Mouse (Mus musculus) CH12.LX (cell line): Measurements from ENCODE around the gene Atp13a3. TPM values are rescaled to one million over a fixed set of nuclear protein-coding genes. Genes with fewer than 3 reads are reported as not detected.
A peak's percentile ranks its signal among the peaks of the same experiment; 100 is the strongest.

Experiments
- DNase-seq: peaks from one replicate; pipeline ENCODE4 v3.0.0-alpha.2; 2013; ENCODE audit errors: extremely low read depth
- H3K27ac ChIP-seq: 2 replicates; pipeline ENCODE4 v1.5.1; 2012; ENCODE audit warnings: low read depth, mild to moderate bottlenecking, control low read depth, moderate library complexity; ENCODE audit not compliant: insufficient read depth
- H3K27me3 ChIP-seq: replicated peaks from 2 replicates; pipeline ENCODE3; 2012; ENCODE audit warnings: inconsistent platforms
- H3K36me3 ChIP-seq, 2 experiments: replicated peaks in 1 of 2; 2 replicates each; pipeline versions ENCODE3 to v1.6.1; 2012; ENCODE audit warnings: inconsistent platforms in 1 of 2, low read length in 1 of 2, mild to moderate bottlenecking in 1 of 2, mixed read lengths in 1 of 2, moderate library complexity in 1 of 2; ENCODE audit not compliant: control insufficient read depth in 1 of 2, insufficient read depth in 1 of 2
- H3K4me1 ChIP-seq, 2 experiments: 2 replicates each; pipeline ENCODE4 v1.6.1; 2012; ENCODE audit warnings: inconsistent platforms in 1 of 2, moderate library complexity in 1 of 2; ENCODE audit not compliant: insufficient read depth in 2 of 2, control insufficient read depth in 1 of 2
- H3K4me2 ChIP-seq: 2 replicates; pipeline ENCODE4 v1.6.1; 2012; ENCODE audit warnings: low read depth, mild to moderate bottlenecking, control low read depth; ENCODE audit not compliant: poor library complexity, insufficient read depth, severe bottlenecking
- H3K4me3 ChIP-seq, 3 experiments: fragments of 150-350 bp in 1 of 3; sonication (generic) in 1 of 3; replicated peaks in 1 of 3; 2 replicates each; pipeline versions ENCODE3 to v1.5.1; 2011 to 2012; ENCODE audit warnings: low read depth in 2 of 3, low read length in 2 of 3, mild to moderate bottlenecking in 2 of 3, moderate library complexity in 2 of 3, control low read depth in 1 of 3, improper control_type of control experiment in 1 of 3, inconsistent platforms in 1 of 3, mixed read lengths in 1 of 3; ENCODE audit not compliant: poor library complexity in 1 of 3
- H3K79me2 ChIP-seq: replicated peaks from 2 replicates; pipeline ENCODE4 v1.6.1; 2012; ENCODE audit warnings: mild to moderate bottlenecking, moderate library complexity; ENCODE audit not compliant: control insufficient read depth, poor library complexity, insufficient read depth, severe bottlenecking; ENCODE audit errors: extremely low read depth
- H3K9ac ChIP-seq: 2 replicates; pipeline ENCODE4 v1.6.1; 2012; ENCODE audit warnings: low read depth, mild to moderate bottlenecking, control low read depth, moderate library complexity; ENCODE audit not compliant: insufficient read depth
- H3K9me3 ChIP-seq: replicated peaks from 2 replicates; pipeline ENCODE3; 2012; ENCODE audit warnings: low read length, inconsistent platforms, mixed read lengths
- BHLHE40 ChIP-seq: IDR thresholded peaks from 2 replicates; pipeline ENCODE4 v1.6.1; 2011; ENCODE audit warnings: mild to moderate bottlenecking, low read depth, low read length, improper control_type of control experiment
- CTCF ChIP-seq, 2 experiments: IDR thresholded peaks in 1 of 2; conservative IDR thresholded peaks in 1 of 2; 2 replicates each; pipeline ENCODE4 v1.5.1; 2011 to 2012; ENCODE audit warnings: low read depth in 2 of 2, low read length in 2 of 2, improper control_type of control experiment in 1 of 2, inconsistent platforms in 1 of 2, mild to moderate bottlenecking in 1 of 2, moderate library complexity in 1 of 2
- EP300 ChIP-seq: IDR thresholded peaks from 2 replicates; pipeline ENCODE4 v1.6.1; 2011; ENCODE audit warnings: low read length, improper control_type of control experiment
- IRF4 ChIP-seq: IDR thresholded peaks from 2 replicates; pipeline ENCODE4 v1.6.1; 2014; ENCODE audit warnings: low read depth, mild to moderate bottlenecking, inconsistent platforms, low read length, improper control_type of control experiment
- JUN ChIP-seq: IDR thresholded peaks from 2 replicates; pipeline ENCODE4 v1.6.1; 2011; ENCODE audit warnings: low read depth, mild to moderate bottlenecking, low read length, improper control_type of control experiment, moderate library complexity; ENCODE audit not compliant: insufficient read depth
- KAT2A ChIP-seq: IDR thresholded peaks from 2 replicates; pipeline ENCODE4 v1.6.1; 2012; ENCODE audit warnings: low read length, improper control_type of control experiment, inconsistent platforms; ENCODE audit not compliant: insufficient replicate concordance
- MAX ChIP-seq: IDR thresholded peaks from 2 replicates; pipeline ENCODE4 v1.6.1; 2011; ENCODE audit warnings: low read length, improper control_type of control experiment
- MAZ ChIP-seq: IDR thresholded peaks from 2 replicates; pipeline ENCODE4 v1.6.1; 2012; ENCODE audit warnings: low read depth, mild to moderate bottlenecking, inconsistent platforms, low read length, improper control_type of control experiment, moderate library complexity
- MEF2A ChIP-seq: IDR thresholded peaks from 2 replicates; pipeline ENCODE4 v1.6.1; 2014; ENCODE audit warnings: low read depth, mild to moderate bottlenecking, inconsistent platforms, low read length, improper control_type of control experiment, borderline replicate concordance
- MXI1 ChIP-seq: IDR thresholded peaks from 2 replicates; pipeline ENCODE4 v1.6.1; 2011; ENCODE audit warnings: mild to moderate bottlenecking, low read depth, low read length, improper control_type of control experiment
- MYC ChIP-seq: IDR thresholded peaks from 2 replicates; pipeline ENCODE4 v1.6.1; 2011; ENCODE audit warnings: low read depth, mild to moderate bottlenecking, improper control_type of control experiment, low read length
- NRF1 ChIP-seq: IDR thresholded peaks from 2 replicates; pipeline ENCODE4 v1.6.1; 2014; ENCODE audit warnings: low read depth, mild to moderate bottlenecking, inconsistent platforms, low read length, improper control_type of control experiment, moderate library complexity
- PAX5 ChIP-seq: IDR thresholded peaks from 2 replicates; pipeline ENCODE4 v1.6.1; 2012; ENCODE audit warnings: low read length, inconsistent platforms, mixed read lengths
- RAD21 ChIP-seq: IDR thresholded peaks from 2 replicates; pipeline ENCODE4 v1.6.1; 2011; ENCODE audit warnings: low read depth, mild to moderate bottlenecking, low read length, improper control_type of control experiment, moderate library complexity
- RCOR1 ChIP-seq: conservative IDR thresholded peaks from 2 replicates; pipeline ENCODE4 v1.6.1; 2012; ENCODE audit warnings: low read depth, mild to moderate bottlenecking, inconsistent platforms, low read length, improper control_type of control experiment
- SIN3A ChIP-seq: IDR thresholded peaks from 2 replicates; pipeline ENCODE4 v1.6.1; 2012; ENCODE audit warnings: low read length, improper control_type of control experiment, inconsistent platforms
- UBTF ChIP-seq: IDR thresholded peaks from 2 replicates; pipeline ENCODE4 v1.6.1; 2012; ENCODE audit warnings: low read depth, mild to moderate bottlenecking, inconsistent platforms, low read length, improper control_type of control experiment, moderate library complexity
- USF2 ChIP-seq: conservative IDR thresholded peaks from 2 replicates; pipeline ENCODE4 v1.6.1; 2011; ENCODE audit warnings: low read depth, low read length, improper control_type of control experiment
- ZC3H11A ChIP-seq: IDR thresholded peaks from 2 replicates; pipeline ENCODE4 v1.6.1; 2012; ENCODE audit warnings: low read depth, mild to moderate bottlenecking, inconsistent platforms, low read length, improper control_type of control experiment
- ZNF384 ChIP-seq: IDR thresholded peaks from 2 replicates; pipeline ENCODE4 v1.6.1; 2012; ENCODE audit warnings: low read depth, low read length, improper control_type of control experiment, inconsistent platforms
- dilution Hi-C: fragments of 300-500 bp; cut with MboI; formaldehyde crosslinking; loops from 2 replicates; pipeline ENCODE4 v1.14.3; 2020; ENCODE audit warnings: low sequenced_read_pairs; ENCODE audit not compliant: extremely low pct_unique_long_range_greater_than_20kb, extremely low pct_ligation_motif_present
- in situ Hi-C: fragments of 300-500 bp; cut with MboI; formaldehyde crosslinking; loops from 3 replicates; pipeline ENCODE4 v1.14.3; 2019; ENCODE audit warnings: low sequenced_read_pairs, low pct_ligation_motif_present, low pct_unique_long_range_greater_than_20kb, mixed read lengths
- polyA plus RNA-seq: library from polyadenylated mRNA; unstranded; fragments of >175 nt; gene quantifications from 2 replicates; pipeline ENCODE4 v1.2.1, GENCODE M21; 2012; ENCODE audit warnings: low read depth; ENCODE audit not compliant: insufficient read length
- total RNA-seq, 2 experiments: library from RNA; depleted of rRNA; stranded (reverse); fragments of 300-350 nt in 1 of 2; fragments of >200 nt in 1 of 2; gene quantifications; 2 replicates each; pipeline ENCODE4 v1.2.3; 2012 to 2014

Gene Atp13a3
- total and polyA plus RNA-seq, 3 experiments: 46.7 to 73.0 (median 49.9) TPM

DNA sequence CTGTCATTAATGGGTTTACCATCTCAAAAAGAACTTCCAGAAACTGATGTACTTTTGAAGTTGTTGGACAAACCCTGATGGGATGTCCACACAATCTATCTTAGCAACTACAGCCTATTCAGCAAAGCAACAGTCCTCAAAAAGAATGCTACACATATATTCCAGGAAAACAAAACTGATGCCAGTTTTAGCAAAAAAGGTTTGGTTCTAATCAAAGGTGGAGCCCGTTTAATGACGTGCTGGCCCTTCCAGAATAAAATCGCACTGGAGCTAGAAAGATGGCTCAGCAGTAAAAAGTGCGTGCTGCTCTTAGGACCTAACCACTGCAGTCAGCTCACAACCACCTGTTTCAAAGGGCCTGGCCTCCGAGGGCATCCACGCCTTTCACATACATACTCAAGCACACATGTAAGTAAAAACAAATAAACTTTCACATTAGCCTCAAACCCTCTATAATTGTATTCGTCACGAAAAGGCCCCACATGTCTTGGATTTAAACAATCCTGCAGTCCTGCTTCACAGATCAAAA lies 18.8 kb downstream of the Atp13a3 start (continued):
- TF ChIP-seq RCOR1 (0 out of 2 replicates have a peak, but pooled peaks have one; percentile 79), USF2 (no peak), SIN3A (0 out of 2 replicates have a peak, but pooled peaks have one; percentile 10), NRF1 (no peak)

DNA sequence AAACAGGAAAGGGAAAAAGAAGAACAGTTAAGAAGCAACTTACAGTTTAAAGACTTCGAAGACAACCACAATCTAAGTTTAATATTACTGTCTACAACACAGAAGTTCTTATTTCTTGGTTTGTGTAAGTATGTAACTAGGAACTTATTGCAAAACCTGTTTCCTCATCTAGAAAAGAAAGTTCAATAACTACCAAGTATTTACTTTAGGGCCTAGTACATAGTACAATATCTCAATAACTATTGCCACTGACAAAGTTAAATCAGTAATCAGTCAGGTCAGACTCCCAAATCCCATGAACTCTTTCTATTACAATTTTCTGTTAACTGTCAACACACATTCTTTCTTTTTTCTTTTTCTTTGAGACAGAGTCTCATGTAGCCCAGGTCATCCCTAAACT lies 20.2 kb downstream of the Atp13a3 start:
- Histone ChIP-seq H3K9me3 (no peaks in the 10 kb centered on the region), H3K36me3 (peaks cover 11 to 50% of the 10 kb centered on the region in 2 experiments), H3K4me2 (no peak overlapping the region), H3K4me1 (peaks cover 14 to 41% of the 10 kb centered on the region in 2 experiments), H3K27ac (no peak overlapping the region), H3K27me3 (no peaks in the 10 kb centered on the region), H3K4me3 (no peak overlapping the region), H3K9ac (no peak overlapping the region), H3K79me2 (peaks cover 46% of the 10 kb centered on the region)
- dilution Hi-C loops (no loop called here), in situ Hi-C loops (loop anchor here (25.0 kb wide), 1 partner anchor 677 kb away; no protein-coding TSS in a partner anchor)
- DNase-seq: no peak
- TF ChIP-seq UBTF (no peak), ZC3H11A (no peak), EP300 (no peak), ZNF384 (no peak), MYC (no peak), NRF1 (no peak), MAZ (no peak), KAT2A (no peak), MEF2A (no peak), RAD21 (no peak), PAX5 (no peak), MAX (no peak), JUN (no peak), IRF4 (no peak), CTCF (conservative IDR thresholded peaks at IDR 0.05 in 1 of 2, IDR thresholded peaks at IDR 0.05 in 1 of 2; ENCODE audit: low read depth in 2 of 2, low read length in 2 of 2) (no peak), BHLHE40 (no peak), MXI1 (no peak)
